Mouse (Mus musculus) lung, adult 2 months (tissue): ENCODE data around the gene Crocc2.

Experiments
- CTCF ChIP-seq: fragments of 200-500 bp; IDR thresholded peaks from 2 replicates; pipeline ENCODE4 v1.5.1; 2011; ENCODE audit warnings: mild to moderate bottlenecking, low read length, control low read depth; ENCODE audit not compliant: insufficient read depth
- POLR2A ChIP-seq: fragments of 200-500 bp; IDR thresholded peaks from 2 replicates; pipeline ENCODE4 v1.6.1; 2011; ENCODE audit warnings: low read depth, mild to moderate bottlenecking, control low read depth, low read length, borderline replicate concordance; ENCODE audit errors: extremely low read depth

DNA sequence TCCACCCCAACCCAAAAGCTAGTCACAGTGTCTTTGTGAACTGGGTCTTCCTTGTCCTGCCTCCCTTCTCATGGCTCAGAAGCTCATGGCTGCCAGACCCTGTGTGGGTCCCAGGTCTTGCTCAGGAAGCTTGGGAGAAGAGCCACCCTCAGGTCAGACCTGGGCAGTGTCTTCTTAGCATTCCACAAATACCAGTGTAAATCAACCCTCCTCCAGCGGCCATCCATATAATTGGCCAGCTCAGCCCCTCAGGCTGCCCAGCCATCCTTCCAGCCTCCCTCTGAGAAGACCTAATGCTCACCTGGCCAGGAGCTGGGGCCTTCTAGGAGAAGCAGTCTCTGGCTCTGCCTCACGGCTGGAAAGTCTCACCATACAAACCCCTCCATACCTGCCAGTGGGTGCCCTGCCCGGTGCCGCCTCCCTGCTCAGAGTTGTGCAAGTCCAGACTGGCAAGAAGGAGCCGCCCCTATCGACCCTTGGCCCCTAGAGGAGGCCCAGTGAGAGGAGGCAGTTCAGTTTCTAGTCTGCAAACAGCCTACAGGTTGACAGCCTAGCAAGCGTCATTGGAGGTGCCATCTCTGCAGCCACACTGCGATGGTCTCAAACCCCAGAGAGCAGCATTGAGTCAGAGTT lies 7.9 kb upstream of the Crocc2 start, which contains the start of gene 2310007B03Rik:
- TF ChIP-seq CTCF (no peak), POLR2A (no peak; the same call in 1 of the 2 replicates)
